Mouse (Mus musculus) cerebellum, postnatal 4 days (tissue): ENCODE data around the gene Itln1.

Source experiments
- DNase-seq, 2 experiments: peaks; one replicate each; pipeline ENCODE4 v3.0.0; 2022; ENCODE audit warnings: low spot score in 2 of 2, mixed read lengths in 1 of 2

Gene Itln1

DNA sequence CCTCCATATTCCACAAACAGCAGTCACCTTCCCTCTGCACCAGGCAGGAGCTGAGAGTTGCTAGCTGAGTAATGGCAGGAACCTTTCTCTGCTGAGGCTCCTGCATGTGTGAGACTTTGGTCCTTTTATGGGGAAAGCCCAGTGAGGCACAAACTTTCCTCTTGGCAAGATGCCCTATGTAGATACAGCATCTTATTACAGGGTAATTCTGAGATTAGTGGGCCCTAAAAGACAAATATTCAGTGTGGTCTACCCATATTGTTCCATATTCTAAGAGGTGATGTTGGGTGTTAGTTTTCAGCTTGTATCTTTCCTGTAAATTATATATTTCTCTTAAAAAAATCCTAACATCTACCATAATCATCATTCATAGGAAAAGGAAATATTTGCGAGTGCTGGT, at the start of gene Itln1:
Gene Itln1 (minus strand): TSS at position 101 of the 400 bp plus-strand sequence.
- no peak for DNase-seq

DNA sequence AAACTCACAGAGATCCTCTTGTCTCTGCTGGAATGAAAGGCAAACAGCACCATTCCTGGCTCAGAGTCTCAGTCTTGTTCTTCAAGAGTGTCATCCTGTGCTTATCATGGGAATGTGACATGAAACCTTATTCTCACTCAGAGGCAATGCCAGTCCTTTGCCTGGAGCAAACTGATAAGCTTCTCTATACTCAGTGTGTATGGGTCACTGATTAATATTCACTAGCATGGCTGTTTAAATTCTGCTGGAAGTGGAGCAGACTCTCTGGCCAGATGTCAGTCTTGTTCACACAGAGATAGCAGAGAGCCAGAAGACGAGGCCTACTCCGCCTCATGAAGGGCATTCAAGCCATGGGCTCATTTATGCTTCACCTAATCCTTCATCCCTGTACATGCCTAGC, 49.5 kb upstream of the Itln1 start:
- DNase-seq = no peak

DNA sequence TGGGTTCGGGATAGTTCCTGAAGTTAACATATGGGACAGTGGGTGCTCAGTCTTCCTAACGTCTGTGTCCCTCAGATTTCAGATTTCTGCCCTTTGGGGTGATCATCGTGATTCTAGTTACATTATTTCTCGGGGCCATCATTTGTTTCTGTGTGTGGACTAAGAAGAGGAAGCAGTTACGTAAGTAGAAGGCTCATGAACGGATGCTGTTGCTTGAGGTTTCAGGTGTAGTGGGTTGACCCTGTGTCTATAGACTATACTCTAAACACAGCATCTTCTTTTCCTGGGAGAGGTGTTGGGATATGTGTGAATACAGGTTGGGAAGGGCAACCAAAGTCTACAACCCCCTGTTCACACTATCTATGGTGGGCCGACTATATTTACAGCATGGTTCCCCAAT, 42.1 kb upstream of the Itln1 start:
- no peak for DNase-seq

DNA sequence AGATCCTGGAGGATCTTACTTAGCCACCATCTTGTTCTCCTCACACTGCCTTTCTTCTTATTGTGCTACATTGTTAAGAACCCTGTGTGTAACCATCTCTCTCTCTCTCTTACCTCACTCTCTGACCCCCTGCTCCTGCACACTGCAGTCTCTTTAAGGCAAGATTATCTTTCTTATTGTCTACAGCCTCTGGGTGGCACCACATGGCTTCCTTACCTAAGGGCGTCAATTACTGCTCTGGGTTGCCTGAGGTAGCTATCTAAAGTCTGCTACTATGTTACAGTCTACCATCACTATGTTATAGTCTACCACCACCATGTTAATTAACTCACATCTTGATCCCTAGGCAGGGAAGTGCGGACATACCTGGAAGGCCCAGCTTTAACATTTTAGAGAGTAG, 33.3 kb upstream of the Itln1 start:
- no peak for DNase-seq

DNA sequence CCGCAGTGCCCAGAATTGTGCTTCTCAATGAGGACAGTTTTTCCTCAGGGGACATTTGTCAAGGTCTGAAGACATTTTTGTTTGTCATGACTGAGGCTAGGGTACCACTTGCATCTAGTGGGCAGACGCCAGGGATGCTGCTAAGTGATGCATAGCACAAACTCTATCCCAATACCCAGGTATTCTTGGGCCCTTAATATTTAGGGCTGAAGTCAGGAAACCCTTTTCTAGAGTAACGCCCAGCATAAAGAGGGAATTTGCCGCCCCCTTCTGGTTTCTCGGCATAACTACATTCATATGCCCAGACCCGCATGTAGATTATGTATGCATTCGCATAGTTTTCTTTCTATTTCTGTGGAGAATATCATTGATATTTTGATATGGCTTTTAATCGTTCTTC, 31.7 kb upstream of the Itln1 start:
- peak; percentile 32 for DNase-seq

GRCm38 (mm10) chr1:171565888-171566287, 30.8 kb upstream of the Itln1 start:
- no peak for DNase-seq

DNA sequence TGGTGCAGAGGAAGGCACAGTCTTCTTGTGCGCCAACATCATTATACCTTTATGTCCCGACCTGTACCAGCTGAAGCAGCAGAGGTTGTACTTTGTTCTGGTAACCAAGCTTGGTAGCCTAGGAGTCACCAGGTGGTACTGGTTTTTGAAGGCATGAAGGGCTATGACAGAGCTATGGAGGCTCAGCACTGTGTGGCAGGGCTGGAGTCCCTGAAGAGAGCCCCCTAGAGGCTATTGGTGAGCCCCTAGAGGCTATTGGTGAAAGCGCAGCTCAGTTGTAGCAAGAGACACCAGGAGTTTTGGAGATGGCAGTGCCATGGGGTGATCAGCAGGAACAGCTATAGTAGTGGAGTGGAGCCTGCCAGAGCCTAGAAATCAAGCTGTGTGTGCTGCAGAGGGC, 29.2 kb upstream of the Itln1 start:
- peak in 1 of 2 experiments; percentile 2 for DNase-seq

DNA sequence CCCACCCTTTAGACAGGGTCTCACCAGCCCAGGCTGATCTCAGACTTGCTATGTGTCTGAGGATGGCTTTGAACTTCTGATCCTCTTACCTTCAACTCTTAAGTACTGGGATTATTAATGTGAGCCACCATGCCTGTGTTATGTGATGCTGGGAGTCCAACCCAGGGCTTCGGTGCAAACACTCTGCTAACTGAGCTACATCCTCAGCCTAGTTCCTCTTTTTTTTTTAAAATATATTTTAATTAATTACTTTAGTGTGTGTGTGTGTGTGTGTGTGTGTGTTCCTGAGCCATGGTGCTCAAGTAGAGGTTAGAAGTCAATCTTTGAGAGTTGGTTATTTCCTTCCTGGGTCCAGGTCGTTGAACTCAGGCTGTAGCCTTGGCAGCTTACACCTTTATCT, 27.9 kb upstream of the Itln1 start:
- no peak for DNase-seq

DNA sequence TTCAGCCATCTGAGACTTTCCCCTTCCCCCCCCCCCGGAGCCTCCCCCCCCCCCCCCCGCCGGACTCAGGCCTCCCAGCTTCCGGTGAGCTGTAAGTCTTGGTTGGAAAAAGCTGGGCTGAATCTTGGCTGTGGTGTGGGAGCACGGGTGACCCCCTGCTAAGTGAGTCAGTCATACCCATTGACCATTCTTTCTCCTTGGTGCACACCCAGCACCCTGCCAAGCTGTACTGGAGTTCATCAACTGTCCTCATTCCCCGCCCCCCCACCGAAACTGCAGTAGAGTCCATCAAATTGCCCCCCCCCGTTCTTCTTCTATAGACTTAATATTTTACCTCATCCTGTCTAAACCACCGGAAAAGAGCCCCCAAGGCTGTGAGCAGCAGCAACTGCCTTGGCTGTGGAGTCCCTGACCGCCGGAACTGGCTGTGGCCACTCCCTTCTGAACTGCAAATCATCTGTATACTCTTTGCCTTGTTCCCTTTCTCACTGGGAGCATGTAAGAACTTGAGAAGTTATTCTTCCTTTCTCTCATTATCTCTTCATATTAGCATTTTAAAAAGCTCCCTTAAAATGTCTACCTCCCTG, 26.6 kb upstream of the Itln1 start:
- DNase-seq = no peak

DNA sequence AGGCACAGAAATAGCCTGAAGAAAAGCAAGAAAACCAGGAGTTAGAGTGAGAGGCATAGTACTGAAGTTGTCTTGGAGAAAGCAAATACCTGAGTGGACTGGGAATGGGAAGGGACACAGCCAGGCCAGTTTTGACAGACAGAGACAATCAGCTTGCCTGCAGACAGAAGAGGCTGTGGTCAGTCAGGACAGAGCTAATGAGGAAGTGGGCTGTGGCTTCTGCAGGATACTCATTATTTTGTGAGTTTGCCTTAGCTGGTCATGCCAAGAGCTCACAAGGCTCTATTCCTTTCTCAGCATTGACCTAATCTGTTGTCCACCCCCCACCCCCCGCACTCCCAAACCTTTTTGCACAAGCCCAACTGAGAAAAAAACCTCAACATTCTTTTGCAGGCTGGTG, 26.1 kb upstream of the Itln1 start:
- no peak for DNase-seq

DNA sequence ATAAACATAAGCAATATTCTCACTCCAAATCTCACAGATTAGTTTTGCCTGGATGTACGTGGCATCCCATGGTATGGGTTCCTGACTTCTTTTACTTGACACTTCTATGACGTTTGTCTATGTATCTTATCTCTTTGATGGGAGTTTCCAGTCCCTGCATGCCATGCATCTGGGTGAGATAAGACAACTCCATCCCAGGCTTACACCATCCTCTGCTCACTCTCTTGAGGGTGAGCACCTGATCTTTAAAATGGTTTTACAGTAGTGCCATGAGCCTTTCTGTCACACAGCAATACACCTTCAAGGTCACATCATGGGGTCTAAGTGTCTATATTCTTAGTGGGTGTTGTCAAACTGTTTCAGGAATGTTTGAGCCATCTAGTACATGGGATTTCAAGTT, 25.2 kb upstream of the Itln1 start:
- no peak for DNase-seq

- no peak for DNase-seq
Observed at GRCm38 (mm10) chr1:171558898-171559297, 23.8 kb upstream of the Itln1 start, which contains the start of gene Cd244a. Gene Cd244a, plus strand, starts transcription at chr1:171559193.

DNA sequence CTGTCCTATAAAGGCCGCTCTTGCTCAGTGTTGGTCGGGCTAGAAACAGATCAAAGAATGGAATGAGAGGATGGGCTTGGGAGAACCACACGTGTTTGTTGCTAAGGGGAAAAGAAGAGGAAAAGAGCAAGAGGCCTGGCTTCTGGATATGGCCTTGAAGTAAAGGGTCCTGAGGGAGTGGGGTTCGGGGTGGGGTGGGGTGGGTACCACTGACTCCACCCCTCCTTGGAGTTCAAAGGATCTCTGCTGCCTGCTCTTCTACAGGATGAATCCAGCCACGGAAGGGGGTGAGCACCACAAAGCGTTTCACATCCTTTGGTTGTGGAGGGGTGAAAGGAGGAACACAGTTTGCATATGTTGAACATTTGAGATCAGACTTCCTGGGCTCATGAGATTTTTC, 23.3 kb upstream of the Itln1 start:
- DNase-seq = no peak

GRCm38 (mm10) chr1:171556366-171556765, 21.3 kb upstream of the Itln1 start:
- no peak for DNase-seq

- no peak for DNase-seq
Observed at GRCm38 (mm10) chr1:171553359-171554341, 18.6 kb upstream of the Itln1 start.

DNA sequence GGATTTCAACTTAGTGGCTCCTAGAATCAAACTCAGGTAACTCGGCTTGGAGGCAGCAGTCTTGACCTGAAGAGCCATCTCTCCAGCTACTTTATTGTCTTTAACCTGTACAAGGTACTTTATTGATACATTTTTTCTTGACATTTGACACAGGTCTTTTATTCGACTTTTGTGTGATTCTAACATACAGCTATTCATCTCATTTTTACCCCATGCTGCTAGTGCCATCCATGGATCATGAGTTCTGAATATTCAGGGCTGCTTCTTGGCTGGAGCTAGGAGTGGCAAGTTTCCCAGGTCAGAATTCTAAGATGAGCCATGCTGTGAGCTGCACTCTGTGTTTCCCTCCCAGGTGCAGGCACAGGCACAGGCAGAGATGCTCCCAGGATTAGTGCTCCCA, 17.1 kb upstream of the Itln1 start:
- DNase-seq = no peak

- DNase-seq = no peak
Observed at GRCm38 (mm10) chr1:171551326-171551725, 16.2 kb upstream of the Itln1 start.

GRCm38 (mm10) chr1:171540694-171541093, 5.6 kb upstream of the Itln1 start:
- no peak for DNase-seq

GRCm38 (mm10) chr1:171534557-171534956, 537 bp downstream of the Itln1 start:
- DNase-seq = no peak

DNA sequence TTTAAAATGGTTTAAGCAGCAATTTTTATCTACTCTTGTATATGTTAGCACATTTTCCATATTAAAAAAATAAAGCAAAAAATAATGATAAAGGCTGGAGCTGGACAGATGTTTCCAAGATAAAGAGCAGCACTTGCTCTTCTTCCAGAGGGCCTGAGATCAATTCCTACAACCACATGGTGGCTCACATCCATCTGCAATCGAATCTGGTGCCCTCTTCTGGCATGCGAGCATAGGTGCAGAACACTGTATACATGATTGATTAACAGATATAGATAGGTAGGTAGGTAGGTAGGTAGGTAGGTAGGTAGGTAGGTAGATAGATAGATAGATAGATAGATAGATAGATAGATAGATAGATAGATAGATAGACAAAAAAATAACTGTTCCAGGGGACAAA, 2.3 kb downstream of the Itln1 start:
- DNase-seq = no peak

GRCm38 (mm10) chr1:171531367-171531766, 3.7 kb downstream of the Itln1 start:
- DNase-seq = no peak

DNA sequence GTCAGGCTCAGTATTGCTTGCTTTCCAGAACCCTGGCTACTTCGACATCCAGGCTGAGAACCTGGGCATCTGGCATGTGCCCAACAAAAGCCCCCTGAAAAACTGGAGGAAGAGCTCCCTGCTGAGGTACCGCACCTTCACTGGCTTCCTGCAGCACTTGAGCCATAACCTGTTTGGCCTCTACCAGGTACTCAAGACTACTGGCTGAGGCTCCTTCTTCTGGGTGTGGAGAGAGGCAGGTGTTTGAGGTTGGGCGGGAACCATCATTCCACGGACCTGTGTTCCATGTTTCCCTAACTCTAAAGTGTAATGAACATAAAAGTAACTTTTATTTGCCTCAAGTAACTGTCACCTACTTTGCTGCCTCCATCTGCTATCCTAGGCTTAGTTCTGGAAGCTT, 19.5 kb downstream of the Itln1 start:
- no peak for DNase-seq

- no peak for DNase-seq
Observed at GRCm38 (mm10) chr1:171515039-171515438, 20.1 kb downstream of the Itln1 start.
